Mouse (Mus musculus): ENCODE results near the gene Mylip. TPM values are rescaled to one million over a fixed set of nuclear protein-coding genes. Genes with fewer than 3 reads are reported as not detected.

Gene Mylip
- total and polyA plus RNA-seq, 3 experiments: 10.5 to 27.1 (median 16.8) TPM

DNA sequence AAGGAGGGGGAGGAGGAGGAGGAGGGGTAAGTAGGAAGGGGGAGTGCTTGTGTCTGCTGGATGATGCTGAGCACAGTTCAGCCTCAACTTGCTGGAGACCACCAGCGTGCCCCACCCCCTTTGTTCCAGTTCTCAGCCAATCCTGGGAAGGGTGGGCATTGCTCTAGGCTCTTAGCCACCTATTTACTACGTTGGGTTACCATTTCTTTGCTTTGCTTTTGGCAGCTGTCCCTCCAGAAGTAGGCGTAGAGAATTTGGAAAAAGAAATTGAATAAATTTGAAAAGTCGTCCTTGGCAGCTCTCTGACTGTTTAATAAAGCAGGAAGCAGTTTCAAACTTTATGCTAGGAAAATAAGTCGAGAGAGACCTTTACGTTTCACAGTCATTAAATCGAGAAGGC, 11.2 kb downstream of the Mylip start:
- TF ChIP-seq CTCF (IDR thresholded peaks at IDR 0.05) (no peak), POLR2A (IDR thresholded peaks at IDR 0.05; ENCODE audit: insufficient read depth, low read depth, low read length) (no peak), EP300 (IDR thresholded peaks at IDR 0.05; ENCODE audit: insufficient read depth, low read depth, low read length) (no peak)
- peaks cover 7% of the 10 kb centered on the region for H3K36me3 ChIP-seq (ENCODE audit: control insufficient read depth, insufficient read depth, low read length)
- H3K27me3 ChIP-seq (ENCODE audit: control insufficient read depth, insufficient read depth, low read length): no peaks in the 10 kb centered on the region
- H3K4me1 ChIP-seq (ENCODE audit: control insufficient read depth, insufficient read depth, low read length): peaks cover 5% of the 10 kb centered on the region
- no peaks in the 10 kb centered on the region; the same call in 1 of the 2 replicates for H3K79me2 ChIP-seq (replicated peaks; ENCODE audit: control insufficient read depth, insufficient read depth, low read length)
- H3K9ac ChIP-seq (ENCODE audit: low read depth, low read length): no peak overlapping the region
- 74% methylated on average over 7 of the region's 7 CpGs for WGBS
- no peak overlapping the region for H3K27ac ChIP-seq
- intact Hi-C loops (cut with DNase I): no loop called here
- DNase-seq: no peak
- no peak overlapping the region for H3K4me3 ChIP-seq

DNA sequence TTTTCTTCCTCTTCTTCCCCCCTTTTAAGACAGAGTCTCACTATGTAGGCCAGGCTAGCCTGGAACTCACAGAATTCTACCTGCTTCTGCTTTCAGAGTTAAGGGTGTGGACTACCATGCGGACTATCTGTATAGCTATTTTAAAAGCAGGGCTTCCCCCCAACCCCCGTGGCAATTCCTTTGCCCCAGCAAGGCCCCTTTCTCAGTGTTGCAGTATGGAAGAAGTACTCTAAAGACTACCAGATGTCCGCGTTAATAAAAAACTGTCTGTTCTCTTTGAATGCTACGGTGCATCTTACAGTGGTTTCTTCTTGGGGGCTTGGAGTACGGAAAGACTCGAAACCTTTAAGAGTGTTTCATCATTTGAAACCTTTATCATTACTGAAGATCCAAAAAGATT, 12.3 kb downstream of the Mylip start:
- intact Hi-C loops (cut with DNase I): no loop called here
- Histone ChIP-seq H3K36me3 (ENCODE audit: control insufficient read depth, insufficient read depth, low read length) (peaks cover 7% of the 10 kb centered on the region), H3K4me3 (no peak overlapping the region), H3K9ac (ENCODE audit: low read depth, low read length) (no peak overlapping the region), H3K27ac (no peak overlapping the region), H3K4me1 (ENCODE audit: control insufficient read depth, insufficient read depth, low read length) (peaks cover 5% of the 10 kb centered on the region), H3K79me2 (replicated peaks; ENCODE audit: control insufficient read depth, insufficient read depth, low read length) (no peaks in the 10 kb centered on the region; the same call in 1 of the 2 replicates), H3K27me3 (ENCODE audit: control insufficient read depth, insufficient read depth, low read length) (no peaks in the 10 kb centered on the region)
- no peak for DNase-seq
- 89% methylated on average over 7 of the region's 7 CpGs for WGBS
- TF ChIP-seq CTCF (IDR thresholded peaks at IDR 0.05): no peak
- TF ChIP-seq EP300 (IDR thresholded peaks at IDR 0.05; ENCODE audit: insufficient read depth, low read depth, low read length): no peak
- no peak for TF ChIP-seq POLR2A (IDR thresholded peaks at IDR 0.05; ENCODE audit: insufficient read depth, low read depth, low read length)

DNA sequence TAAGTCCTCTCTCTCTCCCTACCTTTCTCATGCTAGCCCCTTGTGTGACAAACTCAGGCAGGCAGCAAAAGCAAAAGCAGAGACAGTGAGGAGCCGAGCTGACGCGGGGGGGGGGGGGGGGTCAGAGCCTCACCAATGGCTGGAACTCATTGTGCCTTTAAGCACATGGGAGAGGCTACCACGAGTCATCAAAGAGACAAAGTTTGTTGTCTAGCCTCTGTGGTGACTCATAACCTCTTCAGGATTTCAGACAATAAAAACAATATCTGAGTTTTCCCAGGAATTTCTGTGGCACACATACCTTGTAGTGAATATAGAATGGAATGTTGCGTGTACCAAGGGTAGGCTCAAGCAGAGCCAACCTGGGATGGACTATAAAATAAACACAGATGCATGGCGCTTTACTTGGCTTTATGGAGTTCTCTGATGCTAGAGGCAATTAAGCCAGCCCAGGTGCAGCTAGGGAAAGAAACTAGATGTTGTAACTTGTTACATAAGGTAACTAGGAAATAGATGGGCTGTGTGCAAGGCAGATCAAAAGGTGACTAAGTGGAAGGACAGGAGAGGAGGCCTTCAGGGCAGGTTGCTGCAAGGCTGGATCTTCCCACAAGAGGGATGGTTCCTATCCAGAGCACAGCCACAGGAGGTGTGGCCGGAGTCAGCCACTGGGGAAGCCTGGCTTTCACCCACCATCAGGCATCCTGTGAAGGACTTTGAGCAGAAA, 12.9 kb downstream of the Mylip start:
- peaks cover 5% of the 10 kb centered on the region; the same call in 1 of the 2 replicates for H3K36me3 ChIP-seq (ENCODE audit: control insufficient read depth, insufficient read depth, low read length)
- peaks cover 5% of the 10 kb centered on the region for H3K4me1 ChIP-seq (ENCODE audit: control insufficient read depth, insufficient read depth, low read length)
- intact Hi-C loops (cut with DNase I): no loop called here
- no peak overlapping the region for H3K27ac ChIP-seq
- TF ChIP-seq POLR2A (IDR thresholded peaks at IDR 0.05; ENCODE audit: insufficient read depth, low read depth, low read length) (no peak), EP300 (IDR thresholded peaks at IDR 0.05; ENCODE audit: insufficient read depth, low read depth, low read length) (no peak), CTCF (IDR thresholded peaks at IDR 0.05) (no peak)
- H3K9ac ChIP-seq (ENCODE audit: low read depth, low read length): no peak overlapping the region
- no peak for DNase-seq
- 69% methylated on average over 7 of the region's 7 CpGs for WGBS
- no peaks in the 10 kb centered on the region; the same call in 1 of the 2 replicates for H3K79me2 ChIP-seq (replicated peaks; ENCODE audit: control insufficient read depth, insufficient read depth, low read length)
- no peaks in the 10 kb centered on the region for H3K27me3 ChIP-seq (ENCODE audit: control insufficient read depth, insufficient read depth, low read length)
- no peak overlapping the region for H3K4me3 ChIP-seq

DNA sequence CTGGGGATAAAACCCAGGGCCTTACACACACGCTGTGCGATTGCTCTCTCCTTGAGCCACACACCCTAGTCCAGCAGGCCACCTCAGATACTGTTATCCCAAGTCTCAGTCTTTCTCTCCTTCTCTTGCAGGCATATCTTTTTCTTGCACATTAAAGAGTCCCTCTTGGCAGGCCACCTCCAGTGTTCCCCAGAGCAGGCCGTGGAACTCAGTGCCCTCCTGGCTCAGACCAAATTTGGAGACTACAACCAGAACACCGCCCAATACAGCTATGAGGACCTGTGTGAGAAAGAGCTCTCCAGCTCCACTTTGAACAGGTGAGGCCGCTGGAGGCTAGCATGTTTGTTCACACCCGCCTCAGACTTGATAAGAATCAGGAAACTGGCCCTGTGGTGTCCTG, 14.7 kb downstream of the Mylip start:
- WGBS: 90% methylated on average over 6 of the region's 6 CpGs
- intact Hi-C loops (cut with DNase I): no loop called here
- Histone ChIP-seq H3K79me2 (replicated peaks; ENCODE audit: control insufficient read depth, insufficient read depth, low read length) (peaks cover 1% of the 10 kb centered on the region; the same call in 1 of the 2 replicates), H3K9ac (ENCODE audit: low read depth, low read length) (no peak overlapping the region), H3K4me3 (no peak overlapping the region), H3K27me3 (ENCODE audit: control insufficient read depth, insufficient read depth, low read length) (no peaks in the 10 kb centered on the region), H3K27ac (no peak overlapping the region), H3K4me1 (ENCODE audit: control insufficient read depth, insufficient read depth, low read length) (no peaks in the 10 kb centered on the region; the same call in 1 of the 2 replicates), H3K36me3 (ENCODE audit: control insufficient read depth, insufficient read depth, low read length) (peaks cover 1% of the 10 kb centered on the region)
- no peak for TF ChIP-seq EP300 (IDR thresholded peaks at IDR 0.05; ENCODE audit: insufficient read depth, low read depth, low read length)
- no peak for TF ChIP-seq CTCF (IDR thresholded peaks at IDR 0.05)
- TF ChIP-seq POLR2A (IDR thresholded peaks at IDR 0.05; ENCODE audit: insufficient read depth, low read depth, low read length): no peak
- DNase-seq: no peak

DNA sequence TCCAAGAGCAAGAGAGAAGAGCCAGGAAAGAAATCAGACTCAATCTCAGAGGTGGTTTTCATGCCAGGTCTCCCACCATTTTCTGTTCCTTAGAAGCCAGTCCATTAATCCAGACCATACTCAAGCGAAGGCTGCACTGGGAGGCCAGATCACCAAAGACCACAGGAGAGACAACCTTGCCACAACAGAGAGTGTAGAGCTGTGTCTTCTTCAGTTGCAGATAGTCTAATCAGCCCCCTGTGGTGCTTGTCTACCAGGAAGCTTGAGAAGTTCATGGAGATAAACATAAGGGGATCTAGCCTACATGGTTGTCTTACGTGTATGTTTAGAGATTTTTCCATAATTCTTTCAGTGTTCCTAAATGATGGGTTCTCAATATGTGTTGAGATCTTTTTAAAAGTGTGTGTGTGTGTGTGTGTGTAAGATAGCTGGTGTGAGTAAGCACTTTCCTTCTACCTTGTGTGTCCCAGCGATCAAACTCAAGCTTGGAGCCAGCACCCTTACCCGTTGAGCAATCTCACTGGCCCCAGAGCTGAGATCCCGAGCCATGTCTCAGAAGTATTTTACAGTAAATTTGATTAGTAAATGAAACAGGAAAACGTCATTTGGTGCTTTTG, 15.8 kb downstream of the Mylip start:
- H3K4me1 ChIP-seq (ENCODE audit: control insufficient read depth, insufficient read depth, low read length): no peaks in the 10 kb centered on the region; the same call in 1 of the 2 replicates
- no peak for TF ChIP-seq CTCF (IDR thresholded peaks at IDR 0.05)
- no peak for TF ChIP-seq POLR2A (IDR thresholded peaks at IDR 0.05; ENCODE audit: insufficient read depth, low read depth, low read length)
- no peak for TF ChIP-seq EP300 (IDR thresholded peaks at IDR 0.05; ENCODE audit: insufficient read depth, low read depth, low read length)
- H3K9ac ChIP-seq (ENCODE audit: low read depth, low read length): no peak overlapping the region
- intact Hi-C loops (cut with DNase I): no loop called here
- H3K27me3 ChIP-seq (ENCODE audit: control insufficient read depth, insufficient read depth, low read length): no peaks in the 10 kb centered on the region
- DNase-seq: no peak
- peaks cover 2% of the 10 kb centered on the region; the same call in 1 of the 2 replicates for H3K36me3 ChIP-seq (ENCODE audit: control insufficient read depth, insufficient read depth, low read length)
- 94% methylated on average over 6 of the region's 6 CpGs for WGBS
- H3K27ac ChIP-seq: no peak overlapping the region
- H3K4me3 ChIP-seq: no peak overlapping the region
- H3K79me2 ChIP-seq (replicated peaks; ENCODE audit: control insufficient read depth, insufficient read depth, low read length): peaks cover 1% of the 10 kb centered on the region; the same call in 1 of the 2 replicates

DNA sequence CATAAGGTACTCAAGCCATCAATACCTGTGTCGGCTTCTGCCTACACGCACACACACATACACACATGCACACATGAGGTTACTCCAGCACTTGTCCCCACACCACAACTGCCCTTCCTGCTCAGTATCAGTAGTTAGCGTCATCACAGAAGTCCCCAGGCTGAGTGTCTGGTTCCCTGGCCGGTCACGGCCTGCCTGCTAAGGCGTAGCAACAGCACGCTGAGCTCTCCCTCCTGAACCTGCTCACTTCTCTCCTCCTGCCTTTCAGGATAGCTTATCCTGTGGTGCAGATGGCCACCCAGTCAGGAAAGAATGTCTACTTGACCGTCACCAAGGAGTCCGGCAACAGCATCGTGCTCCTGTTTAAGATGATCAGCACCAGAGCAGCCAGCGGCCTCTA, 16.7 kb downstream of the Mylip start:
- H3K79me2 ChIP-seq (replicated peaks; ENCODE audit: control insufficient read depth, insufficient read depth, low read length): 0 out of 2 replicates have a peak, but pooled peaks cover 1% of the 10 kb centered on the region
- intact Hi-C loops (cut with DNase I): no loop called here
- H3K4me3 ChIP-seq: no peak overlapping the region
- no peak for DNase-seq
- H3K27me3 ChIP-seq (ENCODE audit: control insufficient read depth, insufficient read depth, low read length): no peaks in the 10 kb centered on the region
- H3K36me3 ChIP-seq (ENCODE audit: control insufficient read depth, insufficient read depth, low read length): peaks cover 8% of the 10 kb centered on the region
- no peaks in the 10 kb centered on the region; the same call in 1 of the 2 replicates for H3K4me1 ChIP-seq (ENCODE audit: control insufficient read depth, insufficient read depth, low read length)
- 79% methylated on average over 11 of the region's 11 CpGs for WGBS
- H3K27ac ChIP-seq: no peak overlapping the region
- TF ChIP-seq EP300 (IDR thresholded peaks at IDR 0.05; ENCODE audit: insufficient read depth, low read depth, low read length) (no peak), CTCF (IDR thresholded peaks at IDR 0.05) (no peak), POLR2A (IDR thresholded peaks at IDR 0.05; ENCODE audit: insufficient read depth, low read depth, low read length) (no peak)
- no peak overlapping the region for H3K9ac ChIP-seq (ENCODE audit: low read depth, low read length)

Data from heart, adult 2 months (tissue).